ENCODE assay signal across 8 mouse cellular contexts in genomic region chr5:69340102-69340918, GRCm38 (mm10). TPM values are rescaled to one million over a fixed set of nuclear protein-coding genes. Genes with fewer than 3 reads are reported as not detected.
A peak's percentile ranks its signal among the peaks of the same experiment; 100 is the strongest.
DNase-seq lines count a peak whose midpoint lies in the region; ATAC-seq lines count a peak whose summit lies in the region.

No protein-coding gene starts in this region.

- DNase-seq in ovary, postnatal 14 days (ENCODE audit: low spot score) = peak; percentile 5
- DNase-seq in ovary, adult 18-20 months (ENCODE audit: low spot score) = no peak
- peak; percentile 7 for DNase-seq in kidney, postnatal 10 days
- no peak for DNase-seq in urinary bladder, postnatal 25 days (ENCODE audit: low spot score)

- H3K9ac ChIP-seq in embryonic facial prominence, embryonic 12.5 days = peak overlapping the region; percentile 60; the same call in 1 of the 2 replicates
- peak overlapping the region; percentile 71 for H3K9ac ChIP-seq in heart, embryonic 16.5 days (ENCODE audit: low read length)
- no peak overlapping the region for H3K9ac ChIP-seq in liver, embryonic 12.5 days
- H3K9ac ChIP-seq in neural tube, embryonic 13.5 days = peak overlapping the region; percentile 84

- H3K4me2 ChIP-seq in embryonic facial prominence, embryonic 12.5 days (replicated peaks) = peak overlapping the region; percentile 82
- H3K4me2 ChIP-seq in heart, embryonic 16.5 days (ENCODE audit: low read depth, low read length) = peak overlapping the region; percentile 70
- peak overlapping the region; percentile 58 for H3K4me2 ChIP-seq in liver, embryonic 12.5 days
- H3K4me2 ChIP-seq in neural tube, embryonic 13.5 days = peak overlapping the region; percentile 83

- H3K27me3 ChIP-seq in embryonic facial prominence, embryonic 12.5 days = peaks cover 25% of the 10 kb centered on the region
- H3K27me3 ChIP-seq in heart, embryonic 16.5 days (ENCODE audit: control insufficient read depth, insufficient read depth, low read length) = peaks cover 15% of the 10 kb centered on the region
- H3K27me3 ChIP-seq in liver, embryonic 12.5 days (replicated peaks) = peaks cover 35% of the 10 kb centered on the region
- peaks cover 19% of the 10 kb centered on the region for H3K27me3 ChIP-seq in neural tube, embryonic 13.5 days

- peak overlapping the region; percentile 55 for H3K4me3 ChIP-seq in embryonic facial prominence, embryonic 12.5 days
- peak overlapping the region; percentile 63 for H3K4me3 ChIP-seq in heart, embryonic 16.5 days (ENCODE audit: low read length)
- H3K4me3 ChIP-seq in liver, embryonic 12.5 days = peak overlapping the region; percentile 35
- peak overlapping the region; percentile 75 for H3K4me3 ChIP-seq in neural tube, embryonic 13.5 days

- H3K9me3 ChIP-seq in embryonic facial prominence, embryonic 12.5 days = no peaks in the 10 kb centered on the region
- no peaks in the 10 kb centered on the region for H3K9me3 ChIP-seq in heart, embryonic 16.5 days (replicated peaks; ENCODE audit: control insufficient read depth, low read length)
- H3K9me3 ChIP-seq in liver, embryonic 12.5 days (replicated peaks) = no peaks in the 10 kb centered on the region
- no peaks in the 10 kb centered on the region for H3K9me3 ChIP-seq in neural tube, embryonic 13.5 days

- no peak for ATAC-seq in embryonic facial prominence, embryonic 12.5 days (ENCODE audit: insufficient number of reproducible peaks, insufficient read depth, low FRiP score, low TSS enrichment)
- ATAC-seq in heart, embryonic 16.5 days (replicated peaks; ENCODE audit: extremely low read depth, insufficient read depth, low FRiP score) = 0 out of 2 replicates have a peak, but pooled peaks have one; percentile 23
- ATAC-seq in liver, embryonic 12.5 days = no peak
- peak; percentile 58 for ATAC-seq in neural tube, embryonic 13.5 days (ENCODE audit: low read depth)

- no peaks in the 10 kb centered on the region for H3K36me3 ChIP-seq in embryonic facial prominence, embryonic 12.5 days
- H3K36me3 ChIP-seq in heart, embryonic 16.5 days (ENCODE audit: control insufficient read depth, insufficient read depth) = no peaks in the 10 kb centered on the region
- no peaks in the 10 kb centered on the region for H3K36me3 ChIP-seq in liver, embryonic 12.5 days
- no peaks in the 10 kb centered on the region for H3K36me3 ChIP-seq in neural tube, embryonic 13.5 days

- H3K4me1 ChIP-seq in embryonic facial prominence, embryonic 12.5 days = peaks cover 6% of the 10 kb centered on the region; the same call in 1 of the 2 replicates
- peaks cover 2% of the 10 kb centered on the region for H3K4me1 ChIP-seq in heart, embryonic 16.5 days (ENCODE audit: control insufficient read depth, insufficient read depth, low read length)
- no peaks in the 10 kb centered on the region for H3K4me1 ChIP-seq in liver, embryonic 12.5 days
- peaks cover 30% of the 10 kb centered on the region for H3K4me1 ChIP-seq in neural tube, embryonic 13.5 days (replicated peaks)

- WGBS in embryonic facial prominence, embryonic 12.5 days = 2% methylated on average over 44 of the region's 44 CpGs
- WGBS in heart, embryonic 16.5 days = 1% methylated on average over 44 of the region's 44 CpGs
- 3% methylated on average over 44 of the region's 44 CpGs for WGBS in liver, embryonic 12.5 days (ENCODE audit: insufficient replicate concordance)
- WGBS in neural tube, embryonic 13.5 days = under 1% methylated on average over 44 of the region's 44 CpGs

- no peak overlapping the region for H3K27ac ChIP-seq in embryonic facial prominence, embryonic 12.5 days
- H3K27ac ChIP-seq in heart, embryonic 16.5 days (ENCODE audit: low read length) = no peak overlapping the region
- H3K27ac ChIP-seq in liver, embryonic 12.5 days = no peak overlapping the region
- H3K27ac ChIP-seq in neural tube, embryonic 13.5 days (replicated peaks) = peak overlapping the region; percentile 72

RNA-seq across cellular contexts. Expression of gene Kctd8, which starts 1.2 kb away (rescaled TPM):
- 3.1 and 3.5 TPM in 2 replicates for polyA plus RNA-seq in embryonic facial prominence, embryonic 12.5 days (2016; fragmentation: Nextera tagmentation; extraction: Ambion mirVana)
- 1.1 and 1.3 TPM in 2 replicates for polyA plus RNA-seq in heart, embryonic 16.5 days (2015; fragmentation: Nextera tagmentation; extraction: Ambion mirVana)
- 0.11 and 0.16 TPM in 2 replicates for polyA plus RNA-seq in liver, embryonic 12.5 days (2016; fragmentation: Nextera tagmentation; extraction: Ambion mirVana)
- polyA plus RNA-seq in neural tube, embryonic 13.5 days (2015; fragmentation: Nextera tagmentation; extraction: Ambion mirVana) = 21.8 and 23.5 TPM in 2 replicates

Comparison
In these comparisons a context has a peak if more than half of its experiments do, and no peak if none do; other contexts are left out.
1. DNase-seq: peak in ovary, postnatal 14 days (single experiment) and kidney, postnatal 10 days (single experiment); none in ovary, adult 18-20 months (single experiment) and urinary bladder, postnatal 25 days (single experiment).
2. ATAC-seq: peak in heart, embryonic 16.5 days (single experiment) and neural tube, embryonic 13.5 days (single experiment); none in embryonic facial prominence, embryonic 12.5 days (single experiment) and liver, embryonic 12.5 days (single experiment).
3. Peak in every context shown above with its lines, with median percentiles within 50 percentile points of each other: H3K4me2 ChIP-seq and H3K4me3 ChIP-seq.